Mouse (Mus musculus) CH12.LX (cell line): ENCODE data around the gene Heyl. TPM values are rescaled to one million over a fixed set of nuclear protein-coding genes. Genes with fewer than 3 reads are reported as not detected.

Experiments used
- DNase-seq: peaks from one replicate; pipeline ENCODE4 v3.0.0-alpha.2; 2013; ENCODE audit errors: extremely low read depth
- H3K27ac ChIP-seq: 2 replicates; pipeline ENCODE4 v1.5.1; 2012; ENCODE audit warnings: low read depth, mild to moderate bottlenecking, control low read depth, moderate library complexity; ENCODE audit not compliant: insufficient read depth
- H3K27me3 ChIP-seq: replicated peaks from 2 replicates; pipeline ENCODE3; 2012; ENCODE audit warnings: inconsistent platforms
- H3K36me3 ChIP-seq, 2 experiments: replicated peaks in 1 of 2; 2 replicates each; pipeline versions ENCODE3 to v1.6.1; 2012; ENCODE audit warnings: inconsistent platforms in 1 of 2, low read length in 1 of 2, mild to moderate bottlenecking in 1 of 2, mixed read lengths in 1 of 2, moderate library complexity in 1 of 2; ENCODE audit not compliant: control insufficient read depth in 1 of 2, insufficient read depth in 1 of 2
- H3K4me1 ChIP-seq, 2 experiments: 2 replicates each; pipeline ENCODE4 v1.6.1; 2012; ENCODE audit warnings: inconsistent platforms in 1 of 2, moderate library complexity in 1 of 2; ENCODE audit not compliant: insufficient read depth in 2 of 2, control insufficient read depth in 1 of 2
- H3K4me2 ChIP-seq: 2 replicates; pipeline ENCODE4 v1.6.1; 2012; ENCODE audit warnings: low read depth, mild to moderate bottlenecking, control low read depth; ENCODE audit not compliant: poor library complexity, insufficient read depth, severe bottlenecking
- H3K4me3 ChIP-seq, 3 experiments: fragments of 150-350 bp in 1 of 3; sonication (generic) in 1 of 3; replicated peaks in 1 of 3; 2 replicates each; pipeline versions ENCODE3 to v1.5.1; 2011 to 2012; ENCODE audit warnings: low read depth in 2 of 3, low read length in 2 of 3, mild to moderate bottlenecking in 2 of 3, moderate library complexity in 2 of 3, control low read depth in 1 of 3, improper control_type of control experiment in 1 of 3, inconsistent platforms in 1 of 3, mixed read lengths in 1 of 3; ENCODE audit not compliant: poor library complexity in 1 of 3
- H3K79me2 ChIP-seq: replicated peaks from 2 replicates; pipeline ENCODE4 v1.6.1; 2012; ENCODE audit warnings: mild to moderate bottlenecking, moderate library complexity; ENCODE audit not compliant: control insufficient read depth, poor library complexity, insufficient read depth, severe bottlenecking; ENCODE audit errors: extremely low read depth
- H3K9ac ChIP-seq: 2 replicates; pipeline ENCODE4 v1.6.1; 2012; ENCODE audit warnings: low read depth, mild to moderate bottlenecking, control low read depth, moderate library complexity; ENCODE audit not compliant: insufficient read depth
- H3K9me3 ChIP-seq: replicated peaks from 2 replicates; pipeline ENCODE3; 2012; ENCODE audit warnings: low read length, inconsistent platforms, mixed read lengths
- BHLHE40 ChIP-seq: IDR thresholded peaks from 2 replicates; pipeline ENCODE4 v1.6.1; 2011; ENCODE audit warnings: mild to moderate bottlenecking, low read depth, low read length, improper control_type of control experiment
- CHD2 ChIP-seq: IDR thresholded peaks from 2 replicates; pipeline ENCODE4 v1.6.1; 2011; ENCODE audit warnings: low read length, improper control_type of control experiment
- CTCF ChIP-seq, 2 experiments: IDR thresholded peaks in 1 of 2; conservative IDR thresholded peaks in 1 of 2; 2 replicates each; pipeline ENCODE4 v1.5.1; 2011 to 2012; ENCODE audit warnings: low read depth in 2 of 2, low read length in 2 of 2, improper control_type of control experiment in 1 of 2, inconsistent platforms in 1 of 2, mild to moderate bottlenecking in 1 of 2, moderate library complexity in 1 of 2
- ELF1 ChIP-seq: IDR thresholded peaks from 2 replicates; pipeline ENCODE4 v1.6.1; 2014; ENCODE audit warnings: low read depth, mild to moderate bottlenecking, inconsistent platforms, low read length, improper control_type of control experiment
- ETS1 ChIP-seq: conservative IDR thresholded peaks from 2 replicates; pipeline ENCODE4 v1.6.1; 2012; ENCODE audit warnings: low read depth, mild to moderate bottlenecking, inconsistent platforms, low read length, improper control_type of control experiment, moderate library complexity
- IRF4 ChIP-seq: IDR thresholded peaks from 2 replicates; pipeline ENCODE4 v1.6.1; 2014; ENCODE audit warnings: low read depth, mild to moderate bottlenecking, inconsistent platforms, low read length, improper control_type of control experiment
- KAT2A ChIP-seq: IDR thresholded peaks from 2 replicates; pipeline ENCODE4 v1.6.1; 2012; ENCODE audit warnings: low read length, improper control_type of control experiment, inconsistent platforms; ENCODE audit not compliant: insufficient replicate concordance
- MEF2A ChIP-seq: IDR thresholded peaks from 2 replicates; pipeline ENCODE4 v1.6.1; 2014; ENCODE audit warnings: low read depth, mild to moderate bottlenecking, inconsistent platforms, low read length, improper control_type of control experiment, borderline replicate concordance
- MXI1 ChIP-seq: IDR thresholded peaks from 2 replicates; pipeline ENCODE4 v1.6.1; 2011; ENCODE audit warnings: mild to moderate bottlenecking, low read depth, low read length, improper control_type of control experiment
- NELFE ChIP-seq: IDR thresholded peaks from 2 replicates; pipeline ENCODE4 v1.6.1; 2011; ENCODE audit warnings: low read depth, low read length, improper control_type of control experiment
- NRF1 ChIP-seq: IDR thresholded peaks from 2 replicates; pipeline ENCODE4 v1.6.1; 2014; ENCODE audit warnings: low read depth, mild to moderate bottlenecking, inconsistent platforms, low read length, improper control_type of control experiment, moderate library complexity
- RAD21 ChIP-seq: IDR thresholded peaks from 2 replicates; pipeline ENCODE4 v1.6.1; 2011; ENCODE audit warnings: low read depth, mild to moderate bottlenecking, low read length, improper control_type of control experiment, moderate library complexity
- SIN3A ChIP-seq: IDR thresholded peaks from 2 replicates; pipeline ENCODE4 v1.6.1; 2012; ENCODE audit warnings: low read length, improper control_type of control experiment, inconsistent platforms
- TBP ChIP-seq: conservative IDR thresholded peaks from 2 replicates; pipeline ENCODE4 v1.6.1; 2011; ENCODE audit warnings: low read depth, low read length, improper control_type of control experiment
- TCF12 ChIP-seq: IDR thresholded peaks from 2 replicates; pipeline ENCODE4 v1.6.1; 2014; ENCODE audit warnings: low read depth, mild to moderate bottlenecking, inconsistent platforms, low read length, improper control_type of control experiment
- UBTF ChIP-seq: IDR thresholded peaks from 2 replicates; pipeline ENCODE4 v1.6.1; 2012; ENCODE audit warnings: low read depth, mild to moderate bottlenecking, inconsistent platforms, low read length, improper control_type of control experiment, moderate library complexity
- USF1 ChIP-seq: IDR thresholded peaks from 2 replicates; pipeline ENCODE4 v1.6.1; 2014; ENCODE audit warnings: low read depth, mild to moderate bottlenecking, inconsistent platforms, low read length, improper control_type of control experiment
- ZKSCAN1 ChIP-seq: IDR thresholded peaks from 2 replicates; pipeline ENCODE4 v1.6.1; 2012; ENCODE audit warnings: low read depth, inconsistent platforms, low read length, improper control_type of control experiment, borderline replicate concordance
- ZMIZ1 ChIP-seq: IDR thresholded peaks from 2 replicates; pipeline ENCODE4 v1.6.1; 2012; ENCODE audit warnings: low read depth, mild to moderate bottlenecking, inconsistent platforms, low read length, improper control_type of control experiment
- dilution Hi-C: fragments of 300-500 bp; cut with MboI; formaldehyde crosslinking; loops from 2 replicates; pipeline ENCODE4 v1.14.3; 2020; ENCODE audit warnings: low sequenced_read_pairs; ENCODE audit not compliant: extremely low pct_unique_long_range_greater_than_20kb, extremely low pct_ligation_motif_present
- in situ Hi-C: fragments of 300-500 bp; cut with MboI; formaldehyde crosslinking; loops from 3 replicates; pipeline ENCODE4 v1.14.3; 2019; ENCODE audit warnings: low sequenced_read_pairs, low pct_ligation_motif_present, low pct_unique_long_range_greater_than_20kb, mixed read lengths
- polyA plus RNA-seq: library from polyadenylated mRNA; unstranded; fragments of >175 nt; gene quantifications from 2 replicates; pipeline ENCODE4 v1.2.1, GENCODE M21; 2012; ENCODE audit warnings: low read depth; ENCODE audit not compliant: insufficient read length
- total RNA-seq, 2 experiments: library from RNA; depleted of rRNA; stranded (reverse); fragments of 300-350 nt in 1 of 2; fragments of >200 nt in 1 of 2; gene quantifications; 2 replicates each; pipeline ENCODE4 v1.2.3; 2012 to 2014

Heyl gene
- total RNA-seq (2012; rRNA removed) = not detected in 2 replicates
- total RNA-seq (2014; rRNA removed) = not detected in 2 replicates
- polyA plus RNA-seq = not detected in 2 replicates

DNA sequence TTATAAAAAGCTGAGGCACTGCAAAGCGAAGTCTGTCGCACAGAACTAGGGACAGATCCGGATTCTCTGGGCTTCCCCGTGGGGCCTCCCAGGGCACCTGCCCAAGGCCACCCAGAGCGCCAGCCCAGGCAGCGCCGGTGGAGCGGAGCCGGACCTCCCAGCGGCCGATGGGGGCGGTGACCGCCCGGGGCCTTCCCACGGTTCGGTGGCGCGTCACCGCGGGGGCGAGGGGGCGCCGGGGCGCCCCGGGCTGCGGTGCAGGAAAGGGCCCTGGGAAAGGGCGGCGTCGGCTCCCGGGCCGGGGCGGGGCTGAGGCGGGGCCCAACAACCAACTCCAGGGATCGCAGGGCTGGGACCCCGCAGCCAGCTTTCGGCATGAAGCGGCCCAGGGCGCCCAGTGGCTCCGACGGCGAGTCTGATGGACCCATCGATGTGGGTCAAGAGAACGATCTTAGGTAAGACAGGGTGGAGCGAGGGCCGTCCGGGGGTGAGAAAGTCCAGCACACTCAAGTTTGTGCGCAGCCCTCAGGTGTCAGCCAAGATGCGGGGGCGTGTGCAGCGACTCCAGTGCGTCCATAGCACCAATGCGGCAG lies at the start of gene Heyl:
Heyl (plus strand) TSS at position 65 of the 593 bp plus-strand sequence.
- Histone ChIP-seq H3K9ac (no peak within 1 kb of the TSS), H3K36me3 (no peaks in the 10 kb centered on the region), H3K4me1 (peaks cover 21 to 57% of the 10 kb centered on the region in 2 experiments), H3K79me2 (no peaks in the 10 kb centered on the region), H3K27ac (no peak within 1 kb of the TSS), H3K4me2 (peak within 1 kb of the TSS; percentile 27), H3K27me3 (peaks cover 86% of the 10 kb centered on the region), H3K4me3 (no peak within 1 kb of the TSS), H3K9me3 (no peaks in the 10 kb centered on the region)
- dilution Hi-C loops (no loop called here), in situ Hi-C loops (no loop called here)
- TF ChIP-seq IRF4 (0 out of 2 replicates have a peak, but pooled peaks have one; percentile 26), UBTF (peak; percentile 68; the same call in 1 of the 2 replicates), MXI1 (no peak), ETS1 (peak; percentile 56; the same call in 1 of the 2 replicates), TCF12 (peak; percentile 64; the same call in 1 of the 2 replicates), NRF1 (no peak)
- no peak for DNase-seq

DNA sequence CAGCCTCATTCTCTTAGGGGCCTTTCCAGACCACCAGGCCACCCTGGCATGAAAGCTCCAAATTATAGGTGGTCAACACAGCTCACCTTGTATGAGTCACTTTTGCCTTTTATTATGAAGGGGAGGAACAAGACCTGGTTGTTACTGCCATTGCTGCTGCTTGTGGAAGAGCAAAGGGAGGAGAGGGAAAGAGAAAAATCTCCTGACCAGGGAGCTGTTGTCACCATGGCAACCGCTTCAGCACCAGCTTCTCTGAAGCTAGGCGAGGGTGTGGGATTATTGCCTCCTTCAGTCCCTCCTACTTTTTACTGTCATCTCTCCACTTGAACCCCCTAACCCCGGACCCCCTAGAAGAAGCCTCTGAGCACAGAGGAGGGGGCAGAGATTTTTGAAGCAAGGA lies 48.5 kb upstream of the Heyl start:
- in situ Hi-C loops = no loop called here
- no peak overlapping the region for H3K4me2 ChIP-seq
- no peak for DNase-seq
- no peak overlapping the region for H3K27ac ChIP-seq
- peaks cover 98% of the 10 kb centered on the region for H3K27me3 ChIP-seq
- no peaks in the 10 kb centered on the region for H3K36me3 ChIP-seq
- H3K4me3 ChIP-seq = no peak overlapping the region
- TF ChIP-seq ZKSCAN1 = no peak
- no peak for TF ChIP-seq CHD2
- no peak for TF ChIP-seq USF1
- no peak for TF ChIP-seq ELF1
- TF ChIP-seq TBP = no peak
- no peak for TF ChIP-seq RAD21
- no peak for TF ChIP-seq MEF2A
- no peak for TF ChIP-seq KAT2A
- no peak for TF ChIP-seq NELFE
- TF ChIP-seq ETS1 = no peak
- TF ChIP-seq IRF4 = no peak
- no peak for TF ChIP-seq TCF12
- TF ChIP-seq ZMIZ1 = no peak
- TF ChIP-seq CTCF (conservative IDR thresholded peaks at IDR 0.05 in 1 of 2, IDR thresholded peaks at IDR 0.05 in 1 of 2; ENCODE audit: low read depth in 2 of 2, low read length in 2 of 2) = no peak
- TF ChIP-seq BHLHE40 = no peak
- no peak for TF ChIP-seq SIN3A
- TF ChIP-seq, all 38 proteins: peak for 0
- Histone ChIP-seq H3K79me2 (no peaks in the 10 kb centered on the region), H3K9me3 (no peaks in the 10 kb centered on the region), H3K9ac (no peak overlapping the region), H3K4me1 (peaks cover 2 to 5% of the 10 kb centered on the region in 2 experiments; a peak in 3 of 4 replicates)
- dilution Hi-C loops = no loop called here
